Mouse (Mus musculus) stomach, postnatal 0 days (tissue): ENCODE measurements around the gene Lrp6. TPM values are rescaled to one million over a fixed set of nuclear protein-coding genes. Genes with fewer than 3 reads are reported as not detected.

Experiments used
- ATAC-seq: fragments of 200-750 bp; cut with Nextera tagmentation; 2 replicates; pipeline ENCODE4 v1.8.0; 2017; ENCODE audit not compliant: low FRiP score, low TSS enrichment
- DNase-seq: peaks from one replicate; pipeline ENCODE4 v3.0.0-alpha.2; 2016; ENCODE audit warnings: low spot score
- H3K27ac ChIP-seq: fragments of 300-500 bp; sonication (generic); replicated peaks from 2 replicates; pipeline ENCODE4 v1.5.1; 2014; ENCODE audit warnings: mild to moderate bottlenecking, control low read depth
- H3K27me3 ChIP-seq: fragments of 300-500 bp; sonication (generic); 2 replicates; pipeline ENCODE4 v1.6.1; 2014; ENCODE audit warnings: low read length; ENCODE audit not compliant: control insufficient read depth, insufficient read depth
- H3K36me3 ChIP-seq: fragments of 300-500 bp; sonication (generic); 2 replicates; pipeline ENCODE4 v1.6.1; 2014; ENCODE audit warnings: low read length, mixed read lengths; ENCODE audit not compliant: control insufficient read depth, insufficient read depth
- H3K4me1 ChIP-seq: fragments of 300-500 bp; sonication (generic); replicated peaks from 2 replicates; pipeline ENCODE4 v1.6.1; 2014; ENCODE audit warnings: antibody characterized with exemption; ENCODE audit not compliant: control insufficient read depth, insufficient read depth
- H3K4me2 ChIP-seq: fragments of 300-500 bp; sonication (generic); replicated peaks from 2 replicates; pipeline ENCODE4 v1.6.1; 2014; ENCODE audit warnings: low read depth, mild to moderate bottlenecking, control low read depth, moderate library complexity
- H3K4me3 ChIP-seq: fragments of 300-500 bp; sonication (generic); 2 replicates; pipeline ENCODE4 v1.5.1; 2014; ENCODE audit warnings: low read depth, low read length, control low read depth
- H3K9ac ChIP-seq: fragments of 300-500 bp; sonication (generic); 2 replicates; pipeline ENCODE4 v1.6.1; 2014; ENCODE audit warnings: mild to moderate bottlenecking, low read length, control low read depth, mixed read lengths
- H3K9me3 ChIP-seq: fragments of 300-500 bp; sonication (generic); 2 replicates; pipeline ENCODE4 v1.6.1; 2016; ENCODE audit warnings: low read length; ENCODE audit not compliant: control insufficient read depth
- CTCF ChIP-seq: IDR thresholded peaks from 2 replicates; pipeline ENCODE4 v1.5.1; 2016; ENCODE audit warnings: antibody characterized with exemption, low read depth, mild to moderate bottlenecking, moderate library complexity
- EP300 ChIP-seq: optimal IDR thresholded peaks from 2 replicates; pipeline ENCODE3; 2016; ENCODE audit warnings: antibody characterized with exemption
- WGBS: fragments of 180-500 bp; shearing (Covaris S2); extraction: QIAGEN DNeasy Blood & Tissue Kit; methylation state at CpG from one replicate; pipeline ENCODE4 v1.1.7; 2014; 5-methylcytosine and 5-hydroxymethylcytosine counted together
- polyA plus RNA-seq: library from polyadenylated mRNA; unstranded; fragments of >200 nt; fragmentation: Nextera tagmentation; extraction: Ambion mirVana; gene quantifications from 2 replicates; pipeline ENCODE4 v1.2.1, GENCODE M21; 2015

Gene Lrp6
- polyA plus RNA-seq, 1 experiment from 2014 or later = 12.1 TPM

DNA sequence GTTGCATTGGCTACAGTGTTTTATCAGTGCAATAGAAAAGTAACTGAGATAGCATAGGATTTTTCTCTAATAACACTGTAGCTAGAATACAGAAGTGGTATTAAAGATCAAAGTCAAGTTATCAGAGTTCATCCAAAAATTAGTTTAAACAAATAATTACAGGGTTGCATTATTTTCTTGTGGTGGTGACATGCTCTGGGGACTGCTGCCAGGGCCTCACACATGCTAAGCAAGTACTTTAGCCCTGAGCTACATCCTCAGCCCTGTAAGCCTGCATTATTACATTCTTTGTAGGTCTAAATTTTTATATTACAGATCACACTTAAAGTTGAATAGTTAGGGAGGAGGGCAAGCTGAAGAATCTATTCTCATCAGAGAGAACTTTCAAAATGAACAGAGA is 68.2 kb downstream of the Lrp6 start:
- no peak for TF ChIP-seq CTCF
- Histone ChIP-seq H3K4me3 (no peak overlapping the region), H3K9ac (no peak overlapping the region), H3K27me3 (no peaks in the 10 kb centered on the region), H3K4me2 (no peak overlapping the region), H3K36me3 (no peaks in the 10 kb centered on the region), H3K9me3 (no peaks in the 10 kb centered on the region), H3K4me1 (no peaks in the 10 kb centered on the region), H3K27ac (no peak overlapping the region)
- DNase-seq (no peak), ATAC-seq (no peak)

- WGBS = 52% methylated on average over 8 of the region's 8 CpGs
- Histone ChIP-seq H3K4me1 (no peaks in the 10 kb centered on the region), H3K4me2 (no peak overlapping the region), H3K9ac (no peak overlapping the region), H3K27me3 (no peaks in the 10 kb centered on the region), H3K4me3 (no peak overlapping the region), H3K27ac (no peak overlapping the region), H3K36me3 (no peaks in the 10 kb centered on the region), H3K9me3 (no peaks in the 10 kb centered on the region)
- ATAC-seq (no peak), DNase-seq (no peak)
- TF ChIP-seq CTCF (no peak), EP300 (no peak)
Measured at GRCm38 (mm10) chr6:134494828-134495698, 71.7 kb downstream of the Lrp6 start.

DNA sequence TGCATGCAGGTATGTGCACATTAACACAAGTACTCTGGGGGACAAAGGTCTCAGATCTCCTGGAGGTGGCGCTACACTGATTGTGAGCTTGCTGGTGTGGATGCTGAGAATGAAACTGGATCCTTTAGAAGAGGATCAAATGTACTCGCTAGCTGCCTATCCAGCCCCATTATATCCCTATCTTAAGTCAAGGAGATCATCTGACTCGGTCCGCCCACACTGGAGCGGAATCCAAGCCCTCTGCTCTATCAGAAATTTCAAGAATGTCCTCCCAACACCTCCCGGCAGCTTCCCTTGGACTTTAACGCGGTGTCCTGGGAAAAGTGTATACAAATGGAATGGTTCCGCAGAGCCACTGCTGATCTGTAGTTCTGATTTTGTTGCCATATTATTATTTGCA is 77.1 kb downstream of the Lrp6 start:
- H3K27ac ChIP-seq = no peak overlapping the region
- H3K27me3 ChIP-seq = no peaks in the 10 kb centered on the region
- no peak overlapping the region for H3K4me3 ChIP-seq
- 0 out of 2 replicates have a peak, but pooled peaks cover 2% of the 10 kb centered on the region for H3K36me3 ChIP-seq
- H3K9ac ChIP-seq = no peak overlapping the region
- DNase-seq (no peak), ATAC-seq (no peak)
- TF ChIP-seq CTCF (peak; percentile 27), EP300 (no peak)
- no peaks in the 10 kb centered on the region for H3K4me1 ChIP-seq
- 72% methylated on average over 9 of the region's 9 CpGs for WGBS
- no peak overlapping the region for H3K4me2 ChIP-seq
- no peaks in the 10 kb centered on the region for H3K9me3 ChIP-seq

- H3K27ac ChIP-seq = no peak overlapping the region
- no peaks in the 10 kb centered on the region for H3K9me3 ChIP-seq
- no peaks in the 10 kb centered on the region for H3K27me3 ChIP-seq
- no peak for TF ChIP-seq CTCF
- TF ChIP-seq EP300 = no peak
- H3K36me3 ChIP-seq = peaks cover 2% of the 10 kb centered on the region; the same call in 1 of the 2 replicates
- H3K4me3 ChIP-seq = no peak overlapping the region
- H3K4me2 ChIP-seq = no peak overlapping the region
- no peak overlapping the region for H3K9ac ChIP-seq
- ATAC-seq = no peak
- 92% methylated on average over 4 of the region's 4 CpGs for WGBS
- DNase-seq = no peak
- H3K4me1 ChIP-seq = no peaks in the 10 kb centered on the region
Measured at GRCm38 (mm10) chr6:134489130-134489529, 77.6 kb downstream of the Lrp6 start.

DNA sequence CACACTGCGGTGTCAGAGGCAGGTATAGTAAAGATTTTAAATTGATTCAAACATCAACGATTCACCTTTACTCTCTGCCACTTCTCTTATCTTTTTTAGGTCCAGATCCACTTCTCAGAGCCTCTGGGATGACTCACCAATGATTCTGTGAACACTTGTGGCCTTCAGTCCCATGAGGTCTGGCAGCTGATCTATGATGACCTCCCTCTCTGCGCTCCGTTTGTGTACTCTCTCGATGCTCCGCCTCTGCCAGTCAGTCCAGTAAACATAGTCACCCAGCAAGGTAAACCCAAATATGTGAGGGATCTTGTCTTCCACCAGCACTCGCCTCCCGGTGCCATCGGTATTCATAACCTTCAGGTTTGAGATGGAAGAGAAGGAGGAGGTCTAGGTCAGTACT is 80.4 kb downstream of the Lrp6 start:
- Histone ChIP-seq H3K4me1 (no peaks in the 10 kb centered on the region), H3K27me3 (no peaks in the 10 kb centered on the region), H3K4me2 (no peak overlapping the region), H3K27ac (no peak overlapping the region), H3K9ac (no peak overlapping the region), H3K36me3 (peaks cover 2% of the 10 kb centered on the region; the same call in 1 of the 2 replicates), H3K4me3 (no peak overlapping the region), H3K9me3 (no peaks in the 10 kb centered on the region)
- TF ChIP-seq EP300 (no peak), CTCF (no peak)
- DNase-seq (no peak), ATAC-seq (no peak)
- 78% methylated on average over 9 of the region's 9 CpGs for WGBS

DNA sequence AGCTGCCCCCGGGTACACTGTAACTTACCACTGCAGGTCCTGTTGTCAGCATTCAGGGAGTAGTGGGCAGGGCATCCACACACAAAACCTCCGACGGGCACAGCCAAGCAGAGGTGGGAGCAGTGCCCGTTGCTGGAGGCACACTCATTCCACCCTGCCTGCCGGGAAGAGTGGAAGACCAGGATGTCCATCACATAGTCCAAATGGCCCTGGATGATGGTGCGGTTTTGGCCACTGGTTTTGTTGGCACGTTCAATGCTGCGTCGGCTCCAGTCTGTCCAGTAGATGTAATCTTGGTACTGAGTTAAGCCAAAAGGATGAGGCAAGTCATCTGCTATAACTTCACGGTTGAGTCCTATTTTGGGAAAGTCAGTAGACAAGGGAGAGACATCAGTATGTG is 87.3 kb downstream of the Lrp6 start:
- WGBS = 88% methylated on average over 10 of the region's 10 CpGs
- TF ChIP-seq CTCF (no peak), EP300 (no peak)
- Histone ChIP-seq H3K36me3 (peaks cover 9% of the 10 kb centered on the region), H3K4me1 (no peaks in the 10 kb centered on the region), H3K27ac (no peak overlapping the region), H3K9me3 (no peaks in the 10 kb centered on the region), H3K4me3 (no peak overlapping the region), H3K27me3 (no peaks in the 10 kb centered on the region), H3K9ac (no peak overlapping the region), H3K4me2 (no peak overlapping the region)
- ATAC-seq (no peak), DNase-seq (no peak)
